Mouse (Mus musculus): ENCODE measurements around the gene Il13. TPM values are rescaled to one million over a fixed set of nuclear protein-coding genes. Genes with fewer than 3 reads are reported as not detected.

Il13 gene
- polyA plus RNA-seq, 1 experiment: 0.41 TPM

GRCm38 (mm10) chr11:53585510-53585909, 49.0 kb downstream of the Il13 start:
- Histone ChIP-seq H3K27me3 (ENCODE audit: control insufficient read depth, insufficient read depth, low read length) (no peaks in the 10 kb centered on the region), H3K4me1 (ENCODE audit: control insufficient read depth, insufficient read depth, insufficient read length, low read length) (no peaks in the 10 kb centered on the region), H3K27ac (ENCODE audit: insufficient read depth, low read depth, low read length) (no peak overlapping the region), H3K4me3 (ENCODE audit: low read depth, low read length) (no peak overlapping the region), H3K36me3 (ENCODE audit: control insufficient read depth, insufficient read depth, low read length) (peaks cover 2% of the 10 kb centered on the region; the same call in 1 of the 2 replicates)
- 97% methylated on average over 6 of the region's 6 CpGs for WGBS
- TF ChIP-seq CTCF (IDR thresholded peaks at IDR 0.05; ENCODE audit: extremely low read depth, insufficient read length, insufficient replicate concordance, low read depth, low read length) (no peak), POLR2A (IDR thresholded peaks at IDR 0.05; ENCODE audit: low read depth, low read length) (no peak)

GRCm38 (mm10) chr11:53584849-53585248, 49.7 kb downstream of the Il13 start:
- Histone ChIP-seq H3K27me3 (ENCODE audit: control insufficient read depth, insufficient read depth, low read length) (no peaks in the 10 kb centered on the region), H3K4me3 (ENCODE audit: low read depth, low read length) (no peak overlapping the region), H3K36me3 (ENCODE audit: control insufficient read depth, insufficient read depth, low read length) (peaks cover 2% of the 10 kb centered on the region; the same call in 1 of the 2 replicates), H3K4me1 (ENCODE audit: control insufficient read depth, insufficient read depth, insufficient read length, low read length) (no peaks in the 10 kb centered on the region), H3K27ac (ENCODE audit: insufficient read depth, low read depth, low read length) (no peak overlapping the region)
- 64% methylated on average over 3 of the region's 3 CpGs for WGBS
- TF ChIP-seq CTCF (IDR thresholded peaks at IDR 0.05; ENCODE audit: extremely low read depth, insufficient read length, insufficient replicate concordance, low read depth, low read length) (peak; percentile 26; the same call in 1 of the 2 replicates), POLR2A (IDR thresholded peaks at IDR 0.05; ENCODE audit: low read depth, low read length) (no peak)

GRCm38 (mm10) chr11:53583151-53583550, 51.4 kb downstream of the Il13 start:
- Histone ChIP-seq H3K4me3 (ENCODE audit: low read depth, low read length) (no peak overlapping the region), H3K27me3 (ENCODE audit: control insufficient read depth, insufficient read depth, low read length) (no peaks in the 10 kb centered on the region), H3K27ac (ENCODE audit: insufficient read depth, low read depth, low read length) (no peak overlapping the region), H3K36me3 (ENCODE audit: control insufficient read depth, insufficient read depth, low read length) (peaks cover 2% of the 10 kb centered on the region; the same call in 1 of the 2 replicates), H3K4me1 (ENCODE audit: control insufficient read depth, insufficient read depth, insufficient read length, low read length) (no peaks in the 10 kb centered on the region)
- TF ChIP-seq CTCF (IDR thresholded peaks at IDR 0.05; ENCODE audit: extremely low read depth, insufficient read length, insufficient replicate concordance, low read depth, low read length) (no peak), POLR2A (IDR thresholded peaks at IDR 0.05; ENCODE audit: low read depth, low read length) (no peak)
- 50% methylated on average over 10 of the region's 10 CpGs for WGBS

Other genes starting within 250 kb of the Il13 start
- gene Leap2, start 211.5 kb downstream of the Il13 start, polyA plus RNA-seq (2012; rRNA removed): 35.6 and 72.2 TPM in 2 replicates
- gene Uqcrq, start 203.9 kb downstream of the Il13 start, polyA plus RNA-seq (2012; rRNA removed): 727 and 1,116 TPM in 2 replicates
- 0.80 and 1.3 TPM in 2 replicates for gene Gdf9, start 203.7 kb downstream of the Il13 start, polyA plus RNA-seq (2012; rRNA removed)
- 0.04 TPM in 1 of 2 replicates, not detected in the other for gene Gm10447, start 177.6 kb downstream of the Il13 start, polyA plus RNA-seq (2012; rRNA removed)
- 2.6 and 3.0 TPM in 2 replicates for gene Shroom1, start 177.5 kb downstream of the Il13 start, polyA plus RNA-seq (2012; rRNA removed)
- not detected in 2 replicates for gene Gm9837, start 164.2 kb downstream of the Il13 start, polyA plus RNA-seq (2012; rRNA removed)
- not detected in 2 replicates for gene Gm9945, start 154.5 kb downstream of the Il13 start, polyA plus RNA-seq (2012; rRNA removed)
- 9.7 and 61.2 TPM in 2 replicates for gene Sowaha, start 154.4 kb downstream of the Il13 start, polyA plus RNA-seq (2012; rRNA removed)
- gene Sept8, start 115.4 kb downstream of the Il13 start, polyA plus RNA-seq (2012; rRNA removed): 6.4 and 9.7 TPM in 2 replicates
- gene Kif3a, start 67.3 kb downstream of the Il13 start, polyA plus RNA-seq (2012; rRNA removed): 0.72 and 0.89 TPM in 2 replicates
- gene Il4, start 16.0 kb downstream of the Il13 start, polyA plus RNA-seq (2012; rRNA removed): not detected in 2 replicates
- gene Rad50, start 72.6 kb upstream of the Il13 start, polyA plus RNA-seq (2012; rRNA removed): 0.98 and 2.7 TPM in 2 replicates
- not detected in 2 replicates for gene Il5, start 86.1 kb upstream of the Il13 start, polyA plus RNA-seq (2012; rRNA removed)
- gene Irf1, start 135.3 kb upstream of the Il13 start, polyA plus RNA-seq (2012; rRNA removed): 93.3 and 233 TPM in 2 replicates
- 0.25 and 1.6 TPM in 2 replicates for gene Gm17334, start 138.5 kb upstream of the Il13 start, polyA plus RNA-seq (2012; rRNA removed)
- gene Gm12216, start 224.6 kb upstream of the Il13 start, polyA plus RNA-seq (2012; rRNA removed): 5.8 and 12.4 TPM in 2 replicates